Mouse (Mus musculus) intestine, embryonic 14.5 days (tissue): ENCODE data around the gene Ovol1. TPM values are rescaled to one million over a fixed set of nuclear protein-coding genes. Genes with fewer than 3 reads are reported as not detected.

Experiments
- ATAC-seq: fragments of 200-750 bp; cut with Nextera tagmentation; replicated peaks from 2 replicates; pipeline ENCODE4 v1.8.0; 2017; ENCODE audit warnings: low read depth, moderate number of reproducible peaks, moderate TSS enrichment, moderate library complexity; ENCODE audit not compliant: low FRiP score, low TSS enrichment
- DNase-seq: peaks from one replicate; pipeline ENCODE4 v3.0.0-alpha.2; 2018; ENCODE audit warnings: low spot score
- H3K27ac ChIP-seq: fragments of 300-500 bp; sonication (generic); 2 replicates; pipeline ENCODE4 v1.5.1; 2014; ENCODE audit warnings: low read depth, mild to moderate bottlenecking, control low read depth
- H3K27me3 ChIP-seq: fragments of 300-500 bp; sonication (generic); replicated peaks from 2 replicates; pipeline ENCODE4 v1.6.1; 2014; ENCODE audit warnings: low read length, control low read depth; ENCODE audit not compliant: control insufficient read depth, insufficient read depth
- H3K36me3 ChIP-seq: fragments of 300-500 bp; sonication (generic); 2 replicates; pipeline ENCODE4 v1.6.1; 2014; ENCODE audit warnings: low read length, control low read depth; ENCODE audit not compliant: control insufficient read depth, insufficient read depth
- H3K4me1 ChIP-seq: fragments of 300-500 bp; sonication (generic); replicated peaks from 2 replicates; pipeline ENCODE4 v1.6.1; 2014; ENCODE audit warnings: low read length, control low read depth, mixed read lengths; ENCODE audit not compliant: control insufficient read depth, insufficient read depth
- H3K4me2 ChIP-seq: fragments of 300-500 bp; sonication (generic); 2 replicates; pipeline ENCODE4 v1.6.1; 2014; ENCODE audit warnings: low read length
- H3K4me3 ChIP-seq: fragments of 300-500 bp; sonication (generic); 2 replicates; pipeline ENCODE4 v1.5.1; 2014; ENCODE audit warnings: low read depth, low read length, control low read depth, mixed read lengths
- H3K9ac ChIP-seq: fragments of 300-500 bp; sonication (generic); 2 replicates; pipeline ENCODE4 v1.6.1; 2014; ENCODE audit warnings: mild to moderate bottlenecking, low read length
- H3K9me3 ChIP-seq: fragments of 300-500 bp; sonication (generic); 2 replicates; pipeline ENCODE4 v1.6.1; 2016; ENCODE audit warnings: low read length, control low read depth; ENCODE audit not compliant: control insufficient read depth
- WGBS: fragments of 180-500 bp; shearing (Covaris S2); extraction: QIAGEN DNeasy Blood & Tissue Kit; methylation state at CpG from one replicate; pipeline ENCODE4 v1.1.7; 2014; 5-methylcytosine and 5-hydroxymethylcytosine counted together
- polyA plus RNA-seq: library from polyadenylated mRNA; unstranded; fragments of >200 nt; fragmentation: Nextera tagmentation; extraction: Ambion mirVana; gene quantifications from 2 replicates; pipeline ENCODE4 v1.2.1, GENCODE M21; 2014

Gene Ovol1
- polyA plus RNA-seq, 1 experiment from 2014 or later: 18.6 TPM

- ATAC-seq (peak; percentile 96), DNase-seq (peak; percentile 99)
- WGBS: 19% methylated on average over 20 of the region's 20 CpGs
- Histone ChIP-seq H3K36me3 (no peaks in the 10 kb centered on the region), H3K9ac (peak overlapping the region; percentile 34), H3K27me3 (no peaks in the 10 kb centered on the region), H3K4me1 (no peaks in the 10 kb centered on the region), H3K27ac (peak overlapping the region; percentile 77), H3K4me2 (peak overlapping the region; percentile 49), H3K9me3 (no peaks in the 10 kb centered on the region), H3K4me3 (peak overlapping the region; percentile 11)
Measured at GRCm38 (mm10) chr19:5529325-5530137, 30.9 kb downstream of the Ovol1 start.

GRCm38 (mm10) chr19:5525204-5525603 lies 35.2 kb downstream of the Ovol1 start:
- H3K9ac ChIP-seq: no peak overlapping the region
- DNase-seq: no peak
- no peak overlapping the region for H3K4me3 ChIP-seq
- H3K36me3 ChIP-seq: no peaks in the 10 kb centered on the region
- H3K27me3 ChIP-seq: no peaks in the 10 kb centered on the region
- H3K9me3 ChIP-seq: no peaks in the 10 kb centered on the region
- ATAC-seq: no peak
- no peaks in the 10 kb centered on the region for H3K4me1 ChIP-seq
- no peak overlapping the region for H3K4me2 ChIP-seq
- 78% methylated on average over 5 of the region's 5 CpGs for WGBS
- H3K27ac ChIP-seq: no peak overlapping the region

GRCm38 (mm10) chr19:5518721-5519120 lies 41.7 kb downstream of the Ovol1 start:
- no peak overlapping the region for H3K4me2 ChIP-seq
- no peaks in the 10 kb centered on the region for H3K9me3 ChIP-seq
- H3K27me3 ChIP-seq: no peaks in the 10 kb centered on the region
- H3K9ac ChIP-seq: no peak overlapping the region
- no peak overlapping the region for H3K27ac ChIP-seq
- no peak overlapping the region for H3K4me3 ChIP-seq
- no peak for ATAC-seq
- H3K36me3 ChIP-seq: no peaks in the 10 kb centered on the region
- no peak for DNase-seq
- H3K4me1 ChIP-seq: no peaks in the 10 kb centered on the region
- 90% methylated on average over 3 of the region's 3 CpGs for WGBS

GRCm38 (mm10) chr19:5516906-5517505 lies 43.4 kb downstream of the Ovol1 start:
- no peak for ATAC-seq
- H3K36me3 ChIP-seq: no peaks in the 10 kb centered on the region
- H3K27me3 ChIP-seq: no peaks in the 10 kb centered on the region
- WGBS: 77% methylated on average over 8 of the region's 8 CpGs
- DNase-seq: no peak
- no peak overlapping the region for H3K27ac ChIP-seq
- H3K9me3 ChIP-seq: no peaks in the 10 kb centered on the region
- H3K4me1 ChIP-seq: peaks cover 6% of the 10 kb centered on the region; the same call in 1 of the 2 replicates
- no peak overlapping the region for H3K4me2 ChIP-seq
- H3K9ac ChIP-seq: no peak overlapping the region
- no peak overlapping the region for H3K4me3 ChIP-seq

- 77% methylated on average over 7 of the region's 7 CpGs for WGBS
- no peak overlapping the region for H3K4me2 ChIP-seq
- no peak overlapping the region for H3K4me3 ChIP-seq
- peaks cover 6% of the 10 kb centered on the region; the same call in 1 of the 2 replicates for H3K4me1 ChIP-seq
- 0 out of 2 replicates have a peak overlapping the region, but pooled peaks have one; percentile 6 for H3K27ac ChIP-seq
- no peaks in the 10 kb centered on the region for H3K9me3 ChIP-seq
- no peaks in the 10 kb centered on the region for H3K36me3 ChIP-seq
- H3K9ac ChIP-seq: no peak overlapping the region
- DNase-seq (no peak), ATAC-seq (no peak)
- no peaks in the 10 kb centered on the region for H3K27me3 ChIP-seq
Measured at GRCm38 (mm10) chr19:5515840-5516777, 44.3 kb downstream of the Ovol1 start.

GRCm38 (mm10) chr19:5513005-5513349 lies 47.5 kb downstream of the Ovol1 start:
- DNase-seq (no peak), ATAC-seq (no peak)
- Histone ChIP-seq H3K4me2 (no peak overlapping the region), H3K9me3 (no peaks in the 10 kb centered on the region), H3K27me3 (no peaks in the 10 kb centered on the region), H3K4me3 (no peak overlapping the region), H3K9ac (no peak overlapping the region), H3K27ac (no peak overlapping the region), H3K4me1 (peaks cover 14% of the 10 kb centered on the region), H3K36me3 (no peaks in the 10 kb centered on the region)
- WGBS: 84% methylated on average over 3 of the region's 3 CpGs

- DNase-seq (no peak), ATAC-seq (no peak)
- Histone ChIP-seq H3K4me1 (peaks cover 14% of the 10 kb centered on the region), H3K9me3 (no peaks in the 10 kb centered on the region), H3K4me2 (peak overlapping the region; percentile 3; the same call in 1 of the 2 replicates), H3K27ac (no peak overlapping the region), H3K27me3 (no peaks in the 10 kb centered on the region), H3K36me3 (no peaks in the 10 kb centered on the region), H3K4me3 (no peak overlapping the region), H3K9ac (no peak overlapping the region)
- WGBS: 77% methylated on average over 12 of the region's 12 CpGs
Measured at GRCm38 (mm10) chr19:5512091-5513004, 48.1 kb downstream of the Ovol1 start.
